Mouse (Mus musculus): Measurements from ENCODE around the gene Cblb.
A peak's percentile ranks its signal among the peaks of the same experiment; 100 is the strongest.

The Cblb gene

GRCm38 (mm10) chr16:52077901-52078300, 46.9 kb downstream of the Cblb start:
- no peak for DNase-seq

- DNase-seq: no peak
Observed at GRCm38 (mm10) chr16:52078758-52079474, 47.9 kb downstream of the Cblb start.

- no peak for DNase-seq
Observed at GRCm38 (mm10) chr16:52079475-52079823, 48.4 kb downstream of the Cblb start.

GRCm38 (mm10) chr16:52080619-52081395, 49.8 kb downstream of the Cblb start:
- DNase-seq: no peak

GRCm38 (mm10) chr16:52081756-52082155, 50.7 kb downstream of the Cblb start:
- peak in 1 of 2 experiments; percentile 30 for DNase-seq

GRCm38 (mm10) chr16:52086793-52087450, 55.9 kb downstream of the Cblb start:
- no peak for DNase-seq

GRCm38 (mm10) chr16:52089354-52089753, 58.3 kb downstream of the Cblb start:
- DNase-seq: no peak

- DNase-seq: no peak
Observed at GRCm38 (mm10) chr16:52090899-52091298, 59.9 kb downstream of the Cblb start.

GRCm38 (mm10) chr16:52093325-52094253, 62.6 kb downstream of the Cblb start:
- no peak for DNase-seq

- no peak for DNase-seq
Observed at GRCm38 (mm10) chr16:52094735-52095459, 63.9 kb downstream of the Cblb start.

GRCm38 (mm10) chr16:52095643-52096042, 64.6 kb downstream of the Cblb start:
- DNase-seq: no peak

GRCm38 (mm10) chr16:52100466-52100865, 69.4 kb downstream of the Cblb start:
- DNase-seq: no peak

- no peak for DNase-seq
Observed at GRCm38 (mm10) chr16:52104608-52105007, 73.6 kb downstream of the Cblb start.

- no peak for DNase-seq
Observed at GRCm38 (mm10) chr16:52107836-52108235, 76.8 kb downstream of the Cblb start.

- no peak for DNase-seq
Observed at GRCm38 (mm10) chr16:52114473-52114872, 83.4 kb downstream of the Cblb start.

- no peak for DNase-seq
Observed at GRCm38 (mm10) chr16:52119003-52119402, 88.0 kb downstream of the Cblb start.

GRCm38 (mm10) chr16:52124974-52125373, 93.9 kb downstream of the Cblb start:
- DNase-seq: no peak

GRCm38 (mm10) chr16:52125896-52126295, 94.9 kb downstream of the Cblb start:
- DNase-seq: no peak

GRCm38 (mm10) chr16:52129357-52129905, 98.4 kb downstream of the Cblb start:
- no peak for DNase-seq

- DNase-seq: no peak
Observed at GRCm38 (mm10) chr16:52132808-52133490, 101.9 kb downstream of the Cblb start.

- DNase-seq: no peak
Observed at GRCm38 (mm10) chr16:52134631-52135227, 103.7 kb downstream of the Cblb start.
